Mouse (Mus musculus): Measurements from ENCODE around the gene 1700020D05Rik. TPM values are rescaled to one million over a fixed set of nuclear protein-coding genes. Genes with fewer than 3 reads are reported as not detected.

Gene 1700020D05Rik
- polyA plus RNA-seq, 1 experiment = 0.18 TPM

- H3K4me1 ChIP-seq (ENCODE audit: control insufficient read depth) = peaks cover 71% of the 10 kb centered on the region
- H3K4me3 ChIP-seq (replicated peaks) = peak overlapping the region; percentile 66
- H3K36me3 ChIP-seq (ENCODE audit: control insufficient read depth) = peaks cover 53% of the 10 kb centered on the region
- no peaks in the 10 kb centered on the region for H3K9me3 ChIP-seq (ENCODE audit: control insufficient read depth, low read length)
- TF ChIP-seq GATA1 (IDR thresholded peaks at IDR 0.05; ENCODE audit: low read length) = no peak
- no peak for TF ChIP-seq TAL1 (IDR thresholded peaks at IDR 0.05; ENCODE audit: low read length)
- H3K27me3 ChIP-seq (ENCODE audit: control insufficient read depth) = no peaks in the 10 kb centered on the region
These were observed 14.6 kb downstream of the 1700020D05Rik start for GRCm38 (mm10) chr19:5488878-5489571.

GRCm38 (mm10) chr19:5487768-5488550, 15.6 kb downstream of the 1700020D05Rik start, which contains the start of gene Mus81:
TSS of gene Mus81 (minus strand) at chr19:5488402.
- H3K27me3 ChIP-seq (ENCODE audit: control insufficient read depth) = no peaks in the 10 kb centered on the region
- H3K4me1 ChIP-seq (ENCODE audit: control insufficient read depth) = peaks cover 78% of the 10 kb centered on the region
- peak within 1 kb of the TSS; percentile 66 for H3K4me3 ChIP-seq (replicated peaks)
- H3K36me3 ChIP-seq (ENCODE audit: control insufficient read depth) = peaks cover 53% of the 10 kb centered on the region
- no peaks in the 10 kb centered on the region for H3K9me3 ChIP-seq (ENCODE audit: control insufficient read depth, low read length)
- no peak for TF ChIP-seq TAL1 (IDR thresholded peaks at IDR 0.05; ENCODE audit: low read length)
- no peak; the same call in 1 of the 2 replicates for TF ChIP-seq GATA1 (IDR thresholded peaks at IDR 0.05; ENCODE audit: low read length)

GRCm38 (mm10) chr19:5486771-5487170, 16.8 kb downstream of the 1700020D05Rik start:
- no peak for TF ChIP-seq GATA1 (IDR thresholded peaks at IDR 0.05; ENCODE audit: low read length)
- TF ChIP-seq TAL1 (IDR thresholded peaks at IDR 0.05; ENCODE audit: low read length) = no peak
- H3K4me1 ChIP-seq (ENCODE audit: control insufficient read depth) = peaks cover 68% of the 10 kb centered on the region
- H3K27me3 ChIP-seq (ENCODE audit: control insufficient read depth) = no peaks in the 10 kb centered on the region
- peaks cover 52% of the 10 kb centered on the region for H3K36me3 ChIP-seq (ENCODE audit: control insufficient read depth)
- no peaks in the 10 kb centered on the region for H3K9me3 ChIP-seq (ENCODE audit: control insufficient read depth, low read length)
- H3K4me3 ChIP-seq (replicated peaks) = peak overlapping the region; percentile 66

- Histone ChIP-seq H3K4me1 (ENCODE audit: control insufficient read depth) (peaks cover 64% of the 10 kb centered on the region), H3K9me3 (ENCODE audit: control insufficient read depth, low read length) (no peaks in the 10 kb centered on the region), H3K4me3 (replicated peaks) (no peak overlapping the region), H3K27me3 (ENCODE audit: control insufficient read depth) (no peaks in the 10 kb centered on the region), H3K36me3 (ENCODE audit: control insufficient read depth) (peaks cover 55% of the 10 kb centered on the region)
- TF ChIP-seq TAL1 (IDR thresholded peaks at IDR 0.05; ENCODE audit: low read length) (no peak), GATA1 (IDR thresholded peaks at IDR 0.05; ENCODE audit: low read length) (no peak)
These were observed 17.3 kb downstream of the 1700020D05Rik start for GRCm38 (mm10) chr19:5486286-5486685.

GRCm38 (mm10) chr19:5485821-5486220, 17.8 kb downstream of the 1700020D05Rik start:
- Histone ChIP-seq H3K4me3 (replicated peaks) (no peak overlapping the region), H3K9me3 (ENCODE audit: control insufficient read depth, low read length) (no peaks in the 10 kb centered on the region), H3K4me1 (ENCODE audit: control insufficient read depth) (peaks cover 59% of the 10 kb centered on the region), H3K27me3 (ENCODE audit: control insufficient read depth) (no peaks in the 10 kb centered on the region), H3K36me3 (ENCODE audit: control insufficient read depth) (peaks cover 55% of the 10 kb centered on the region)
- no peak for TF ChIP-seq GATA1 (IDR thresholded peaks at IDR 0.05; ENCODE audit: low read length)
- TF ChIP-seq TAL1 (IDR thresholded peaks at IDR 0.05; ENCODE audit: low read length) = no peak

GRCm38 (mm10) chr19:5485371-5485770, 18.2 kb downstream of the 1700020D05Rik start:
- TF ChIP-seq TAL1 (IDR thresholded peaks at IDR 0.05; ENCODE audit: low read length) = no peak
- no peak for TF ChIP-seq GATA1 (IDR thresholded peaks at IDR 0.05; ENCODE audit: low read length)
- Histone ChIP-seq H3K4me3 (replicated peaks) (no peak overlapping the region), H3K4me1 (ENCODE audit: control insufficient read depth) (peaks cover 55% of the 10 kb centered on the region), H3K9me3 (ENCODE audit: control insufficient read depth, low read length) (no peaks in the 10 kb centered on the region), H3K36me3 (ENCODE audit: control insufficient read depth) (peaks cover 55% of the 10 kb centered on the region), H3K27me3 (ENCODE audit: control insufficient read depth) (no peaks in the 10 kb centered on the region)

GRCm38 (mm10) chr19:5484496-5484895, 19.1 kb downstream of the 1700020D05Rik start:
- peaks cover 48% of the 10 kb centered on the region for H3K4me1 ChIP-seq (ENCODE audit: control insufficient read depth)
- H3K27me3 ChIP-seq (ENCODE audit: control insufficient read depth) = no peaks in the 10 kb centered on the region
- TF ChIP-seq TAL1 (IDR thresholded peaks at IDR 0.05; ENCODE audit: low read length) (no peak), GATA1 (IDR thresholded peaks at IDR 0.05; ENCODE audit: low read length) (no peak)
- no peak overlapping the region for H3K4me3 ChIP-seq (replicated peaks)
- H3K9me3 ChIP-seq (ENCODE audit: control insufficient read depth, low read length) = no peaks in the 10 kb centered on the region
- H3K36me3 ChIP-seq (ENCODE audit: control insufficient read depth) = peaks cover 55% of the 10 kb centered on the region

GRCm38 (mm10) chr19:5483386-5484359, 19.9 kb downstream of the 1700020D05Rik start:
- no peak overlapping the region for H3K4me3 ChIP-seq (replicated peaks)
- TF ChIP-seq GATA1 (IDR thresholded peaks at IDR 0.05; ENCODE audit: low read length) (no peak), TAL1 (IDR thresholded peaks at IDR 0.05; ENCODE audit: low read length) (no peak)
- no peaks in the 10 kb centered on the region for H3K9me3 ChIP-seq (ENCODE audit: control insufficient read depth, low read length)
- peaks cover 40% of the 10 kb centered on the region for H3K4me1 ChIP-seq (ENCODE audit: control insufficient read depth)
- H3K36me3 ChIP-seq (ENCODE audit: control insufficient read depth) = peaks cover 55% of the 10 kb centered on the region
- no peaks in the 10 kb centered on the region for H3K27me3 ChIP-seq (ENCODE audit: control insufficient read depth)
